Comparison of ENCODE assay signal across 8 mouse cellular contexts in genomic region chr9:21760155-21761088, GRCm38 (mm10). TPM values are rescaled to one million over a fixed set of nuclear protein-coding genes. Genes with fewer than 3 reads are reported as not detected.
DNase-seq lines count a peak whose midpoint lies in the region; ATAC-seq lines count a peak whose summit lies in the region.

Spc24 (minus strand) TSS chr9:21760303.

- H3K36me3 ChIP-seq in lung, embryonic 16.5 days (ENCODE audit: control insufficient read depth, insufficient read depth, low read length), result peaks cover 9% of the 10 kb centered on the region; the same call in 1 of the 2 replicates

- no peaks in the 10 kb centered on the region for H3K9me3 ChIP-seq in lung, embryonic 16.5 days (ENCODE audit: control insufficient read depth, low read length)

- H3K4me2 ChIP-seq in lung, embryonic 16.5 days (ENCODE audit: low read depth, low read length), result peak within 1 kb of the TSS; percentile 71

- peaks cover 12% of the 10 kb centered on the region for H3K4me1 ChIP-seq in lung, embryonic 16.5 days (replicated peaks; ENCODE audit: control insufficient read depth, insufficient read depth, low read length)

- H3K4me3 ChIP-seq in lung, embryonic 16.5 days (ENCODE audit: low read length), result peak within 1 kb of the TSS; percentile 86

- under 1% methylated on average over 50 of the region's 54 CpGs for WGBS in lung, embryonic 16.5 days

- peak; percentile 96 to 97 for ATAC-seq in hematopoietic stem cell, adult 5-6 weeks (replicated peaks in 1 of 2; ENCODE audit: insufficient read depth in 1 of 2, low FRiP score in 2 of 2, low TSS enrichment in 1 of 2, low read depth in 1 of 2, poor library complexity in 2 of 2, severe bottlenecking in 2 of 2)
- ATAC-seq in lung, embryonic 16.5 days (ENCODE audit: low read depth), result peak; percentile 94

- peak; percentile 99 for DNase-seq in MEL-GATA-1-ER (ENCODE audit: extremely low read depth, low read depth)
- DNase-seq in cerebellum, adult 8-10 months, result peak; percentile 96
- peak; percentile 99 for DNase-seq in forelimb bud, embryonic 11.5 days (ENCODE audit: low read depth, low spot score)
- DNase-seq in layer of hippocampus, adult 9-10 months (ENCODE audit: low spot score), result peak; percentile 95
- DNase-seq in ovary, postnatal 10 days (ENCODE audit: low spot score), result peak; percentile 76
- peak; percentile 94 to 96 for DNase-seq in thymus, postnatal 10 days (ENCODE audit: low spot score in 2 of 2)

- H3K27me3 ChIP-seq in lung, embryonic 16.5 days (ENCODE audit: control insufficient read depth, insufficient read depth, low read depth, low read length), result no peaks in the 10 kb centered on the region

- H3K27ac ChIP-seq in lung, embryonic 16.5 days (ENCODE audit: low read length), result peak within 1 kb of the TSS; percentile 62

- H3K9ac ChIP-seq in lung, embryonic 16.5 days (ENCODE audit: low read length), result peak within 1 kb of the TSS; percentile 85

RNA-seq across cellular contexts. Expression of gene Spc24, which starts in this region (rescaled TPM):
- 79.7 and 117 TPM in 2 replicates for total RNA-seq in hematopoietic stem cell, adult 5-6 weeks (2017)
- 134 and 144 TPM in 2 replicates for polyA plus RNA-seq in lung, embryonic 16.5 days (2015; fragmentation: Nextera tagmentation; extraction: Ambion mirVana)

Comparison
In these comparisons a context has a peak if more than half of its experiments do, and no peak if none do; other contexts are left out.
1. Peak in every context shown above with its lines: DNase-seq, ATAC-seq, H3K4me3 ChIP-seq and H3K27ac ChIP-seq.